Mouse (Mus musculus): ENCODE data around the gene Ythdf1. TPM values are rescaled to one million over a fixed set of nuclear protein-coding genes. Genes with fewer than 3 reads are reported as not detected.

The Ythdf1 gene
- total RNA-seq, 2 experiments from 2014 or later, result 42.2 to 48.3 TPM

DNA sequence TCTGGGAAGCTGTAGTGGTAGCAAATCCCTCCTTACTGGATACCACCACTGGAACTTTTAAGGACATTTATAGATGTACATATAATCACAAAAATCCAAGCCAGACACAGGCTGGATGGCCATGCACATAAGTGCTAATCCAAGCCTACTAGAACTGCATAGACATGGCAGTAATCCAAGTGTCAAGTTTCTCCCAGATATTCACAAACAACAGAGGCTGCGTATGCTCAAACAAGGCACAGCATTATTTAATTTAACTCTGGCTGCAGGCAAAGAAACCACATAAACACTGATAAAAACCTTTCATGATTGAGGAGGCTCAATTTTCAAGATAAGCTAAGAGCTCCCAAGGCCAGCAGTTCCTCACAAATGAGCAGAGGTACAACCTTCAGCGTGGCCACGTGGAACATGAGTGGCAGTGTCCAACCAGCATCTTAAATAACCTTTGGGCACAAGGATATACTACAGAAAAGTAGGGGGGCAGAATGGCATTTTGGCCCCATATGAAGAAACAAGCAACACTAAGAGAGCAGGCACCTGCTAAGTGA, 4.8 kb downstream of the Ythdf1 start:
- DNase-seq (ENCODE audit: low spot score in 2 of 2), result no peak

DNA sequence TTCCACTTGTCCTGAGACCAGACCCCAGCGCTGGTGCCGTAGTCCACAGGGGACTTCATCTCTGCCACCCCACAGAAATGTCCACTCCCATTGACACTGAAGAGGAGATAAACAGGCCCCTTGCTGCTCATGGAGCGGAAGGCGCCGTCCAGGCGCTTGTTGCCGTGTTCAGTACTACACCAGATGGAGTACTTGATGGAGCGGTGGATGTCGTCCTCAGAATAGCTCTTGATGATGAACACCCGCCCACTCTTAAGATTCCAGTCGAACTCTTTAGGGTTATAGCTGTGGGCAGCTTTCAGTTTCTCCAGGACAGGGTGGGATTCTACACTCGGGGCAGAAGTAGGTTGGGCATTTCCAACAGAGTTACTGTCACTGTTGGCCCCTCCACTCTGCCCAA, 9.8 kb downstream of the Ythdf1 start:
- DNase-seq (ENCODE audit: low spot score in 2 of 2), result no peak

DNA sequence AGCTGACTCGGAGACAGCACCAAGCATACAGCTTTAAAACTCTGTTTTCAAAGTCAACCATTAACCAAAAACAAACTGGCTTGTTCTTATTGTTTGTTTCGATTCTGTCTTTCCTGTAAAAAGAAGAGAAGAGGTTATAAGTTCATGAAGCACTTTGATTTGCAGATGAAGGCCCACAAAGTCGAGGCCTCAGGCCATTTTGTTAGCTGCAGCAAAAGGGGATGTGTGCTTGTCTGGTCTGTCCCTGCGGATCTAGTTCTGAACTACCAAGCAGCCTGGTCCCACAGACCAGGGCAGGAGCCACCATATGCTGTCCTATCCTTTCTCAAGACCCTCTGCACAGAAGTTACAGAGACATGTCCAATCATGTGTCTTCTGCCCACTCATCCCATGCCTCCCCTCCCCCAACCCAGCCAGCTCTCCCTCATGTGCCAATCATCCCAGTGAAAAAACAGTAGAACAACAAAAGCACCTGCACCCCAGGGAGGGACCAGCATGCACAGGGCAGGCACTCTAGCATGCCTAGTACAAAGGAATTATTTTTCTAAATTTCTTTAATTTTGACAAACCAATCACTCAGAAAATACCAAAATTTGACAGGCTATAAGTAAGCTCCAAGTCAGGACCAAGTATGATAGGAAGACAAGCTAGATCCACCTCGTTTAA, 15.1 kb downstream of the Ythdf1 start:
- DNase-seq (ENCODE audit: low spot score in 2 of 2), result no peak

DNA sequence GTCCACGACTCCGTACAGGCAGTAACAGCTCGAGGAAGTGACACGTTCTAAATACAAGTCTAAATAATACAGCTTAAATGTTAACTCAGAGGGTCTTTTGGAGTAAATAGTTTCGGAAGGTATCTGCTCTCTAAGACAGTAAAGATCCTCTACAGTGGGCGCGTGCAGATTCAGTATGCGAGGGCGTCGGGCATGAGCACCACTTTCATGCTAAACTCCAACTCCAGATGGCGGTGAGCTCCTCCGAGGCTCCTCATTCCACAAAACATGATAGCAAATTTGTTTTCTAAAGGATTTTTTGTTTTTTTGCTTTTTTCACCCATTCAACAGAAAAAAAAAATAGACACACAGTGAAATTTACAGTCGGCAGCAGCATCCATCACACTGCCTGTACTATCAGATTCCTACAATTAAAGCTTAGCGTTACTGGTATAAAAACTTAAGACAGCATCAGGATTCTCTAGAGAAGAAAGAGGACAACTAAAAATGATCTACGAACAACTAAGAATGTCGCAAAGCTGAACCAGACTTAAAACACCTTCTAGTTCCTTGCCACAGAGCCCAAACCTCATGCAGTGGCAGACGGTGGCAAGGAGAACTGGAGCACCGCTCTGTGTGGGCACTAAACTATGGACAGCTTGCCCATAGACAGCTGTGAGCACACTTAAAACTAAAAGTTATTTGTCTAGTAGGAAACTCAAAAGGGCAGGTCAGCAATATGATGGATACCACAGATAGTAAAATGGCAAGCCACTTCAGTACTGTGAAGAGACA, 16.1 kb downstream of the Ythdf1 start:
- DNase-seq (ENCODE audit: low spot score in 2 of 2), result no peak

DNA sequence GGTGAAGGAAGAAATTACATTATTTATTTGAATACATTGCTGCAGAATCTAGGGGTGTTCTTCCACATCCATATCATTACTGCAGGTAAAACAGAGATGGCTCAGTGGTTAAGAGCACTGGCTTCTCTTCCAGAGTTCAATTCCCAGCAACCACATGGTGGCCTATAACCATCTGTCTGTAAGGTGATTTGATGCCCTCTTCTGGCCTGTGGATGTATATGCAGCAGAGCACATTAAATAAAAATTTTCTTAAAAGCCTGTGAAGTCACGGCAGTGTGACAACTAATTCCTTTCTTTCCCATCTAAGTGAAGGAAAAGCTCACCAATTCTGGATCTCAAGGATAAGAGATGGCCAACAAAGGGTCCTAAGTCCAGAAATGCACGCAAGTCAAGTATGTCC, 18.7 kb downstream of the Ythdf1 start:
- no peak for DNase-seq (ENCODE audit: low spot score in 2 of 2)

DNA sequence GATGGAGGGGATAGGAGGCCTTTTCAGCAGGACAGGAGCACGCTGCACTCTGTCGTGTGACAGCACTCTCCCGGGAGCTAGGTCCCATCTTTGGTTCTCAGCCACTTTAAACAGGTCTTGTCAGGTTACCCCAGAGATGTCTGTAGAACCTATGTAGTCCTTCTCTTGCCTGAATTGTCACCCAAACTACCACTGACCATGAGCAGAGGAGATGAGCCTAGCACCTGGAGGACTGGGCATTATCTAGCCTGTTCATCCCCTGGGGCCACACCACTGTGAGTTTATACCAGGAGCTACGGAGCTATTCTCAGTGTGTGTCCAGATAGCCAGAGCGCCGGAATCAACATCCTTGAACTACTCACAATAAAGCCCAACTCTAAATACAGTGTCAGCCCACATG, 22.9 kb downstream of the Ythdf1 start:
- no peak for DNase-seq (ENCODE audit: low spot score in 2 of 2)

DNA sequence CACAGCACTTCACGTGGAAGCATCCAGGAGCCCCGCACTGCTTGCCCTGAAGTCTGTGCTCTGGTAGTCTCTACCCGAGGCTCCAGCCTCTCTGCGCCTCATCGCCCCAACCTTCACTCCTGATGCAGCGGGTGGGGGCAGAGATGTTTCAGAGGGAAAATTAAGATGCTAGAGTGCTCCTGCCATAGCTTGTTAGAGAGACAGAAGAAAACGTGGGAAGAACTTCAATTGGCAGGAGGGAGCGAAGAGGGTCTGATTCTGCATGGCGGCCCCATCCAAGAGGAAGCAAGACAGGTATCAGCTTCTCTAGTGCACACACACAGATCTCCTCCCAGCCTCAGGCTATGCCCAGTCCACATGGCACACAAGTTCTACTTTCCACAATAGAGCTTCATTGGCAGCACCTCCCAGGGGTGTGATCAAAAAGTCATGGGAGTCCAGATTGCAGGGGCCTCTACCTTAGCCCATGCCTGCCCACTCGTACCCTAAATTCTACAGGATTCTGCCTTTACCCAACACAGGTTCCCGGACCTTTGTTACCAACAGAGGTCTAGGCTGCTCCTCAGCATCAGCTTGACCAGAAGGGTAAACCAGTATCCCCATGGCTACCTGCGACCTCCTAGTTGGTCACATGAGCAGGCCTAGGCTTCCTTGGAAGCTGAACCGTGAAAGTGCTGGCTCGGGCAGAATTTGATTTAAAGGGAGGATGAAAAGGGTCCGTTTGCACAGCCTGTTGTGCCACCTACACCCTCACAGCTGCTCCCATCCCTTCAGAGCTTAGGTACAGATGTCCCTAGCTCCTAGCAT, 23.7 kb downstream of the Ythdf1 start:
- DNase-seq (ENCODE audit: low spot score in 2 of 2), result no peak

DNA sequence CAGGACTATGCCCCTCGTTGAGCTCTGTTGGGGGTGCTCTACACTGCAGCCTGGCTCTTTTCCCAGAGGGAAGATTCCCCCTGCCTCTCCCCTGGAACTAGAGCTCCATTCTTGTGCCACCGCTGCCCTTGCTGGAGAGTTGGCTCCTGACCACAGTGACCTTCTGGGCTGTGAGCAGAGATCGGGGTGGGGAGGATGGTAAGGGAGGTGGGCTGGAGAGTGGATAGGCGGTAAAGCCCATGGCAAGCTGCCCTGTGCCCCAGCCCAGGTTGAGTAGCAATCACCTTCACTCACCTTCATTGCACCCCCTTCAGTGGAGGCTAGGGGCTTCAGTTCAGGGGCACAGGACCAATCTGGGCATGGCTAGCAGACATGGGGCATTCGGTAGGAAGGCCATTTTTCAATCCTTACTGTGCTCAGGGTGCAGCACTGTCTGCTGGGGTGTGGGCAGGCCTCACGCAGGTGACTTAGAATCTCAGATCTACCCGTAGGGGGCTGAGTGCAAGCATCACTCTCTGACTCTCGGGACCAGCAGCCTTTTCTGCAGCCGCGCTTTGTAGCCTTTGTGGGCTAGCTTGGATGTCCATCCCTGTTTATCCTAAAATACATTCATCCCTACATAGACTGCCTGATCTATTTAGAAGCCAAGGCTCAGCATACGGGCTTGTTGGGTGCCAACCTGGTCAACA, 24.8 kb downstream of the Ythdf1 start:
- DNase-seq (ENCODE audit: low spot score in 2 of 2), result no peak

DNA sequence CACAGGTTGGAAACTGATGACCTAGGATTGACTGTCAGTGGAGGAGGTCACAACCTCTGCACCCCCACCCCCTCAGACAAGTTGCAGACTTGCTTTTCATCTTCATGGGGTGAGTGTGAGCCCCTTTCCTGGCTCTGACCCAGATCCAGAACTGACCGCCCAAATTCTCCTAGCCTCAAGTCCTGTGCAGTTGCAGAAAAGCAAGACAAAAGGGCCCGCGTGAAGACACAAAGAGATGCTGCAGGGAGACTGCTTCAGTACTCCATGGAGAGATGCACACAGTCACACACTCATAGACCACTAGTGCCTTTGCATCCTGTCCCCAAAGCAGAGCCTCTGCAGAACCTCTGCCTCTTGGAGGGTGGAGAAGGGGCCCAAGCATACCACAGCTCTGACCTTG, 25.4 kb downstream of the Ythdf1 start:
- DNase-seq (ENCODE audit: low spot score in 2 of 2), result no peak

DNA sequence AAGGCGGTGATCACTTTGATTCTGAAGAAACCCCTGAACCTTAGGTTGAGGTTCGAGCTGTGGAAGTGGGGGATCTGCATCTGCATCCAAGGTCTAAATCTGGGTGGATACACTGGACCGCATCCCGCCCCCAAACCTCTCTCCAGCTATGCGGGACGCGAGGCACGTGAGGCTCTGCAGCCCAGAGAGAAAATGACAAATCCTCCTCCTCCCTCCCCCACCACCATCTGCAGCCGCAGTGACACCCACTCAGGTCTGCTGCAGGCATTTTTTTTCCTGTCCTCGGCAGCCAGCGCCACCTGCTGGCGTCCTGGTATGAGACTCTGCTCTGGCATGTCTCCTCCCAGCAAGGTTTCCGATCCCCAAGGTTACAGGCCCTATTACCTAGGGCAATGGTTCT, 26.0 kb downstream of the Ythdf1 start:
- peak; percentile 30 to 54 for DNase-seq (ENCODE audit: low spot score in 2 of 2)

DNA sequence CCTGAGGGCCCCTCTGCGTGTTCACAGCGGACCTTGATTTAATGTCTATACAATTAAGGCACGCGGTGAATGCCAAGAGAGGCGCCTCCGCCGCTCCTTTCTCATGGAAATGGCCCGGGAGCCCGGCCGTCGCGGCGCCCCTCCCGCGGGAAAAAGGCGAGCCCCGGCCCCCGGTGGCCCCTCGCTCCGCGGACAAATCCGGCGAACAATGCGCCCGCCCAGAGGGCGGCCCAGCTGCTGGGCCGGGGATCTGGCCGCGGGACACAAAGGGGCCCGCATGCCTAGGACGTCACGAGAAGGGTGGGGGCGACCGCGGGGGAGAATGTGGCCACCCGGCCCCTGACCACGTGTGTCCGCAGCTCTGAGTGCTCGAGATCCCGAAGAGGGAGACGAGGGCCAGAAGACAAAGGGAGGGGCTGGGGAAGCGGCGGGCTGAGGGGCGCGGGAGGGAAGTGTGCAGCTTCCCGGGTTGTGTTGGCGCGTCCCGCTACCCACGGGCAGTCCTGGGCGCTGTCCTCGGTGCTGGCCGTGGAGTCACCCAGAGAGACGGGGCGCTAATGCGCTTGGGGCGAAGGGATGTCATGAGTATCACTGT, 26.6 kb downstream of the Ythdf1 start:
- DNase-seq (ENCODE audit: low spot score in 2 of 2), result peak in 1 of 2 experiments; percentile 57

DNA sequence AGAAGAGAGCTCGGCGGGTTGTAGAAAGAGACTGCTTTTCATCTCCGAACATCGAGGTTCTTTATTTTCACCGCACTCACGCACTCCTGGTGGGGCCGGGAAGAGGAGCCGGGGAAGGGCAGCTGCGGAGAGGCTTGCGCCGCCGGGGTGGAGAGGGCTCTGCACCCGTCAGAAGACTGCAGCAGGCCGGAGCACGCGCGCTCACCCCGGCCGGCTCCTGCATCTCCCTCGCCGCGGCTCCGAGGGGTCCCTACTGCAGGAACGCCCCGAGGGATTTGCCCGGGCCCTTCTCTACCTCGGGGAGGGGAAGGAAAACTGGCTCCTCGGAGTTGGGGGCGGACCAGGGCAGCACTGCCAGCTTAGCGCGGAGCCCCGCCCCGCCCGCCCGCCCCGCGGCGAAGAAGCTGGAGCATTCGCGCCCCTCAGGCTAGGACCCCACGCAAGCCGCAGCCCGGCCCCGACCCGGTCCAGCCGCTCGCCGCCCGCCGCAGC, 27.2 kb downstream of the Ythdf1 start:
- no peak for DNase-seq (ENCODE audit: low spot score in 2 of 2)

DNA sequence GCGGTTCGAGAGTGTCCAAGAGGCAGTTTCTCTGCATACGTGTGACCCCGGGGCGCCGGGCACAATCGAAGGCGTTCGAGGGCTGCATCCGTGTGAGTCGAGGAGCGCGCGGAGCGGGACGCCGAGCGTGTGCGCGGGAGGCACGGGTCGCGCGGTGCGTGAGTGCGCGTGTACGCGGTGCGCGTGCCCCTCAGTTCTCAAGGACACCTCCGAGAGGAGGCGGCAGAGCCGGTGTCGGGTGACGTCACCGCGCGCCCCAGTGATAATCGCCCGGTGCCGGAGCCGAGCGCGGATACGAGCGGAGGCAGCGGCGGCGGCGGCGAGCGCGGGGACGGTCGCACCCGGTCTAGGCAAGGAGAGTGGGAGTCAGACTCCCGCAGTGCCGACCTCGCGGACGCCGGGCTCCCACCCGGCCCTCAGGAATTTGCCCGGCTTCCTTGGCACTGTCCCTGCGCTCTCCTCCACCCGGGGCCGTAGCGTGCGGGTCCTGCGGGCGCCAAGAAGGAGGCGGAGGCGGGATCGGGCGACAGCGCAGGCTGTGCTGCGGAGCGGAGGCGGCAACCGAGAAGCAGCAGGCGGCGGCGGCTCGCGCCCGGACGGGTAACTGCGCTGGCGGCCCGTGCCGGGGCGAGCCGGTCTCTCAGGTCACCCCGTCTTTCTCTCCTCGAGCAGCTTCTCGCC, 27.8 kb downstream of the Ythdf1 start:
- DNase-seq (ENCODE audit: low spot score in 2 of 2), result peak in 1 of 2 experiments; percentile 18

DNA sequence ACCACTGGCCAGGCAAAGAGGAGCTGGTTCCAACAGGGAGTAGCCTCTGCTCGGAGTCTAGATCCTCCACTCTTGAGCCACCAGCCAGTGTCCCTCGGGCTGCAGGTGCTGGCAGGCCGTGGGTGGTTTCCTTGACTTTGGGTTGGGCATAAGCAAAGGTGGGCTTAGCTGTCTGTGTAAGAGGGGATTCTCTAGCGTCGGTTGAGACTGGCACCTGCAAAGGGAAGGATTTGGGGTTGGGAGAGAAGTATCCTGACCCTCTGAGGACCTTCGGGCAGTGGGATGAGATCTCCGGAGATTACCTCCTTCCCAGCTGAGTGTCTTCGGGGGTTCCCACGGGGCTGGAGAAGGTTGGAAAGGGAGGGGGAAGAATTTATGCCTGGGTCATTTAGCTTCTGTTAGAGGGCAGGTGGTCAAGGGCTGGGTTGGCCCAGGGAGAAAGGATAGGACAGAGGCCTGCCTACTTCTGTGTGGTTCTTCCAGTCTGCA, 28.9 kb downstream of the Ythdf1 start:
- DNase-seq (ENCODE audit: low spot score in 2 of 2), result no peak

DNA sequence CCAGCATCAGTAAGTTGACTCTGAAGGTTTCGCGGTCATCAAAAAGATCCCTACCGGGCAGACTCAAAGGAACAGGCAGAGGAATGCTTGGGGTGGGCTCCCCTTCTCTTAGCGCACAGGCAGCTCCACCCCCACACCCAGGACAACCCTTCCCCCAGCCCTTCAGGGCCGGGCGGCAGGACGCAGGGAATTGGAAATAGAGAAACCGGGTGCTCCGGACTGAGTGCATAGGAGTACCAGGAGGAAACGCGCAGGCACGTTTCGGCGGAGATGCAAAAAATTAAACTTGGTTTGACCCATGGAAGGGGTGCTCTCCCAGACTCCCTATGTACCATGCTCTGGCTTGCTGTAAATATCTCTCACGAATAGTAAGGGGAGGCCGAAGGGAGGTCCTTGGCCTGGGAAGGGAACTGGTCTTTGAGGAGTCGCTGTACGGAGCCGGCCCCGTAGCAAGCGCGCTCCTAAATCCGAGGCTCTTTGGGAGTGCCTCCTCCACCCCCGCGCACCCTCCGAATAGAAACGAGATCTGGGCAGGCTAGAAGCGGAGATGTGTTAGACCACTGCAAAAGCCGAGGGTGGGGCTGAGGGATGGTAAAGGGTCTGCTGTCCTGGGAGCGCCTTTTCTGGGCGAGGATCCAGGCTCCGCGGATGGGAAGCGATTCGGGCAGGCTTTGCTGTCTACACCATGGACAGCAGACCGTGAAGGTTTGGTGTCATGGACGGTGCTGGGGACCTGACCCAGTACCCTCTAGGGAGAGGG, 29.5 kb downstream of the Ythdf1 start:
- DNase-seq (ENCODE audit: low spot score in 2 of 2), result no peak

DNA sequence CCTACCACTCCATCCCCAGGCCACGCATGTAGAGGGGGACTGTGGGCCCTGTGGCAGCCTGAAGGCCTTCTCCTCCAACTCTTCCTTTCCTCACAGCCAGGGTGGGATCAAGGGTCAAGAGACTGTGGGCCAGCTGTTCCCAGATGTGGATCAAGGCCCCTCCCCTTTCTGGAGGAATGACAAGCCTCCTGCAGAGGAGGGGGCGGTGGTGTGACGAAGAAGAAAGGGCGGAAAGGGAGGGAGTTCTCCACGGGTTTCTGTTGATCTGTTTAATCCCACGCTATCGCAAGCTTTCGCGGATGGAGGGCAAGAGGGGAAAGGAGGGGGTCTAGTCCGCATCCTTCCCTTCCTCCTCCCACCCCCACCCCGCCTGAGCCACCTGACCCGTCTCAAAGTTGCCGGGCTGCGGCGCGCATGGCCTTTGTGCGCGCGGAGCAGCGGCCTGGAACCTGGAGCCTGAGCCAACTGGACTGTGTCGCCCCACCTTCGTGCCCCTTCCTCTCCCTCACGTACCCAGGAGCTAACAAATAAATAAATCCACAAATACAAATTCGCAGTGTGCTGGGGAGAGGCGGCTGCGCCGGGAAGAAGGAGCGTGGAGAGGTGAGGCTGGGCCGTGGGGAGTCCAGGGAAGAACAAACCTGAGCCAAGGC, 30.2 kb downstream of the Ythdf1 start:
- DNase-seq (ENCODE audit: low spot score in 2 of 2), result no peak

DNA sequence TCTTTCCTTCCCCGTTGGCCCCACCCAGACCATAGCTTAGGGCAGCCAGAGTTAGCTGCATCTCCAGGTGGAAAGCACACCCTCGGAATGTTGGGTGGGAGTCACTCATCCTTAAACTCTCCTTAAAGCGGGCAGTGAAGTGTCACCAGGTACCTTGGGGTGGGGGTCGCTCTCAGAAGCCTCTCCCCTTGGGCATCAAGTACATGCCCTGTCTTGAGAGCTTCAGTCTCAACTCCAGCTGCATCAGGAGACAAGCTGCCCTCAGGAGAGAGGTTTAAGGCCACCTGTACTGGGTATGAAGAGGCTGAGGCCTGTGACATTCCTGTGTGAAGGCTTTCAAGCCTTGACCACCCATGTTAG, 30.8 kb downstream of the Ythdf1 start:
- no peak for DNase-seq (ENCODE audit: low spot score in 2 of 2)

DNA sequence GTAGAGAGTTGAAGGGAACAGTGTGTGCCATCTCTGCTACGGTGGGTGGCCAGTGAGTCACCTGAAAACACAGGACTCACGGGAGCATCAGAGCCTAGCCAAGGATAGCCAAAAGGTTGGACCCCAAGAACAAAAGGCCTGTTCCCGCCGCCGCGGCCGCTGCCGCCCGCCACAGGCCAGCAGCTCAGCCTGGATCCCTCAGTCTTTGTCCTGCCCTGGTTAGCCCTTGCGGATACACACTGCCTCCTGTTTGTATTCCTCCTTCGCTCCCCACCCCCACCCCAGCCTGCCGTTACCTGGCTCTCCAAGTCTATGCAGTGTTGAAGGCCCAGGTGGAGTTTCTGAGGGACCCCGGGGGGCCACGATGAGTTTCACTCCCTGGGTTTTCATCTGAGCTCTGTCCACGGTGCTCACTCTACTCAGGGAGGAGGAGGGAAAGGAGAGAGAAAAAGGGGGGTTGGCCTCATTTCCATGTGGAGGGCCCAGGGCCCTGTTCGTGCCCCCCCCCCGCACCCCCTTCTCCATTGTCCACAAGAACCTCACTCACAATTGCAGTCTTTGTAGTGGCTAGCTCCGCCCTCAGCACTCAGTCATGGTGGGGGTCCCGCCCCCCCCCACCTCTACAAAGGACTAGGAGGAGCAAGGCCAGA, 31.4 kb downstream of the Ythdf1 start:
- no peak for DNase-seq (ENCODE audit: low spot score in 2 of 2)
